In genomic region chr9:15036807-15037206, GRCm38 (mm10) we compare ENCODE assay signal across 10 mouse cellular contexts. TPM values are rescaled to one million over a fixed set of nuclear protein-coding genes. Genes with fewer than 3 reads are reported as not detected.
DNase-seq lines count a peak whose midpoint lies in the region; ATAC-seq and TF ChIP-seq lines count a peak whose summit lies in the region.
"Had no signal": no experiment of that assay in that cellular context is flagged by ENCODE, and none has a peak within 500 bp of the region (broad histone marks: within the 10 kb centered on the region; RNA-seq: fewer than 3 reads in every experiment).

No protein-coding gene starts in this region.

- peak; percentile 66 for ATAC-seq in kidney, embryonic 16.5 days (ENCODE audit: low FRiP score, low TSS enrichment)
- ATAC-seq in granulocyte monocyte progenitor cell, adult 5-6 weeks (replicated peaks; ENCODE audit: poor library complexity, severe bottlenecking) = 0 out of 2 replicates have a peak, but pooled peaks have one; percentile 4
- ATAC-seq in stomach, embryonic 14.5 days (ENCODE audit: insufficient number of reproducible peaks, insufficient read depth, low FRiP score, low read depth) = peak; percentile 42; the same call in 1 of the 2 replicates

- no peaks in the 10 kb centered on the region; the same call in 1 of the 2 replicates for H3K36me3 ChIP-seq in kidney, embryonic 16.5 days (ENCODE audit: insufficient read depth, low read length)
- no peaks in the 10 kb centered on the region for H3K36me3 ChIP-seq in kidney, adult 2 months (ENCODE audit: control insufficient read depth, insufficient read depth, low read length)
- peaks cover 40% of the 10 kb centered on the region for H3K36me3 ChIP-seq in midbrain, embryonic 10.5 days
- no peaks in the 10 kb centered on the region for H3K36me3 ChIP-seq in stomach, embryonic 14.5 days (ENCODE audit: control insufficient read depth, insufficient read depth, low read length)

- TF ChIP-seq POLR2A in kidney, adult 2 months (IDR thresholded peaks at IDR 0.05; ENCODE audit: low read depth, low read length) = no peak

- no peak overlapping the region for H3K4me3 ChIP-seq in kidney, embryonic 16.5 days (ENCODE audit: low read length)
- no peak overlapping the region for H3K4me3 ChIP-seq in kidney, adult 2 months (ENCODE audit: insufficient read depth, low read depth, low read length)
- H3K4me3 ChIP-seq in midbrain, embryonic 10.5 days = no peak overlapping the region
- no peak overlapping the region for H3K4me3 ChIP-seq in stomach, embryonic 14.5 days (ENCODE audit: low read depth, low read length)
- H3K4me3 ChIP-seq: limb, embryonic 10.5 days; myocyte had no signal

- H3K9ac ChIP-seq in kidney, embryonic 16.5 days (replicated peaks; ENCODE audit: low read length) = no peak overlapping the region
- no peak overlapping the region for H3K9ac ChIP-seq in stomach, embryonic 14.5 days (replicated peaks; ENCODE audit: low read depth, low read length)

- H3K4me2 ChIP-seq in kidney, embryonic 16.5 days (replicated peaks; ENCODE audit: low read depth, low read length) = no peak overlapping the region
- no peak overlapping the region for H3K4me2 ChIP-seq in stomach, embryonic 14.5 days (replicated peaks; ENCODE audit: low read depth, low read length)

- H3K27me3 ChIP-seq in kidney, embryonic 16.5 days (ENCODE audit: insufficient read depth, low read length) = no peaks in the 10 kb centered on the region
- no peaks in the 10 kb centered on the region for H3K27me3 ChIP-seq in kidney, adult 2 months (replicated peaks; ENCODE audit: control insufficient read depth, insufficient read depth, low read length)
- no peaks in the 10 kb centered on the region for H3K27me3 ChIP-seq in midbrain, embryonic 10.5 days (ENCODE audit: low read depth, poor library complexity, severe bottlenecking)
- H3K27me3 ChIP-seq in stomach, embryonic 14.5 days (ENCODE audit: control insufficient read depth, insufficient read depth, low read length) = no peaks in the 10 kb centered on the region

- H3K27ac ChIP-seq in kidney, embryonic 16.5 days (ENCODE audit: low read length) = peak overlapping the region; percentile 49; the same call in 1 of the 2 replicates
- no peak overlapping the region for H3K27ac ChIP-seq in kidney, adult 2 months (ENCODE audit: insufficient read depth, low read depth, low read length)
- peak overlapping the region; percentile 74 for H3K27ac ChIP-seq in midbrain, embryonic 10.5 days (replicated peaks)
- no peak overlapping the region for H3K27ac ChIP-seq in stomach, embryonic 14.5 days (ENCODE audit: low read length)
- H3K27ac ChIP-seq: limb, embryonic 10.5 days had no signal

- 44% methylated on average over 4 of the region's 4 CpGs for WGBS in kidney, embryonic 16.5 days
- WGBS in kidney, adult 2 months = 51% methylated on average over 4 of the region's 4 CpGs
- 42% methylated on average over 4 of the region's 4 CpGs for WGBS in midbrain, embryonic 10.5 days
- WGBS in stomach, embryonic 14.5 days = 42% methylated on average over 4 of the region's 4 CpGs

- no peaks in the 10 kb centered on the region for H3K9me3 ChIP-seq in kidney, embryonic 16.5 days (ENCODE audit: low read length)
- H3K9me3 ChIP-seq in midbrain, embryonic 10.5 days (replicated peaks) = no peaks in the 10 kb centered on the region; the same call in 1 of the 2 replicates
- no peaks in the 10 kb centered on the region for H3K9me3 ChIP-seq in stomach, embryonic 14.5 days (ENCODE audit: control insufficient read depth, low read depth, low read length)
- H3K9me3 ChIP-seq: limb, embryonic 10.5 days had no signal

- H3K4me1 ChIP-seq in kidney, embryonic 16.5 days (ENCODE audit: insufficient read depth, low read length) = peaks cover 14% of the 10 kb centered on the region; the same call in 1 of the 2 replicates
- no peaks in the 10 kb centered on the region for H3K4me1 ChIP-seq in kidney, adult 2 months (ENCODE audit: control insufficient read depth, insufficient read depth, low read length)
- H3K4me1 ChIP-seq in midbrain, embryonic 10.5 days = peaks cover 22% of the 10 kb centered on the region
- no peaks in the 10 kb centered on the region for H3K4me1 ChIP-seq in stomach, embryonic 14.5 days (ENCODE audit: control insufficient read depth, insufficient read depth, low read length)

- no peak for DNase-seq in kidney, adult 2 months
- DNase-seq in midbrain, embryonic 10.5 days (ENCODE audit: low spot score) = peak; percentile 27
- DNase-seq in urinary bladder, postnatal 25 days (ENCODE audit: low spot score) = no peak
- DNase-seq in spleen, postnatal 4 days (ENCODE audit: low spot score in 2 of 2) = no peak
- DNase-seq in cerebellum, adult 11-12 months = no peak

- TF ChIP-seq CTCF in kidney, adult 2 months (conservative IDR thresholded peaks at IDR 0.05; ENCODE audit: insufficient read depth, insufficient read length, low read depth, low read length) = no peak

RNA-seq across cellular contexts. Expression of gene Panx1, which starts 8.5 kb away (rescaled TPM):
- polyA plus RNA-seq in kidney, embryonic 16.5 days (2015; fragmentation: Nextera tagmentation; extraction: Ambion mirVana) = 40.7 and 42.6 TPM in 2 replicates
- 4.4 and 7.3 TPM in 2 replicates for polyA plus RNA-seq in kidney, adult 2 months (2012; rRNA removed)
- total RNA-seq in granulocyte monocyte progenitor cell, adult 5-6 weeks (2014; fragmentation: Nextera tagmentation) = 21.4 and 32.6 TPM in 2 replicates
- total RNA-seq in granulocyte monocyte progenitor cell, adult 5-6 weeks (2017) = 11.3 and 23.3 TPM in 2 replicates
- polyA plus RNA-seq in midbrain, embryonic 10.5 days (2016; fragmentation: Nextera tagmentation; extraction: Ambion mirVana) = 77.7 and 85.5 TPM in 2 replicates
- polyA plus RNA-seq in stomach, embryonic 14.5 days (2014; fragmentation: Nextera tagmentation; extraction: Ambion mirVana) = 51.7 TPM in 2 replicates

Comparison
In these comparisons a context has a peak if more than half of its experiments do, and no peak if none do; other contexts are left out.
1. H3K27ac ChIP-seq: peak in kidney, embryonic 16.5 days (single experiment) and midbrain, embryonic 10.5 days (single experiment); none in kidney, adult 2 months (single experiment) and stomach, embryonic 14.5 days (single experiment).
2. ATAC-seq: peak in every context shown above with its lines; median percentile 66 in kidney, embryonic 16.5 days; 42 in stomach, embryonic 14.5 days; 4 in granulocyte monocyte progenitor cell, adult 5-6 weeks.